Mouse (Mus musculus): ENCODE measurements at regions not wholly inside any gene's neighbourhood (a gene's known extent, or its start where the extent isn't known, plus 50 kb on each side); places are given as distances from the start of the nearest gene placed in this dataset.

- DNase-seq (ENCODE audit: extremely low read depth, low read depth): no peak
Measured at GRCm38 (mm10) chr1:148903093-148903492, 1058.0 kb downstream of the Pla2g4a start.

GRCm38 (mm10) chr1:148901319-148902033, 1059.6 kb downstream of the Pla2g4a start:
- no peak for DNase-seq (ENCODE audit: extremely low read depth, low read depth)

- DNase-seq (ENCODE audit: extremely low read depth, low read depth): no peak
Measured at GRCm38 (mm10) chr1:148870788-148871187, 1090.3 kb downstream of the Pla2g4a start.

GRCm38 (mm10) chr1:148863582-148863981, 1097.5 kb downstream of the Pla2g4a start:
- no peak for DNase-seq (ENCODE audit: extremely low read depth, low read depth)

- no peak for DNase-seq (ENCODE audit: extremely low read depth, low read depth)
Measured at GRCm38 (mm10) chr1:148852990-148853389, 1108.1 kb downstream of the Pla2g4a start.

- no peak for DNase-seq (ENCODE audit: extremely low read depth, low read depth)
Measured at GRCm38 (mm10) chr1:148846595-148846994, 1114.5 kb downstream of the Pla2g4a start.

GRCm38 (mm10) chr1:148823146-148823545, 1137.9 kb downstream of the Pla2g4a start:
- DNase-seq (ENCODE audit: extremely low read depth, low read depth): no peak

GRCm38 (mm10) chr1:148808707-148809106, 1152.4 kb downstream of the Pla2g4a start:
- no peak for DNase-seq (ENCODE audit: extremely low read depth, low read depth)

- DNase-seq (ENCODE audit: extremely low read depth, low read depth): no peak
Measured at GRCm38 (mm10) chr1:148797110-148797509, 1164.0 kb downstream of the Pla2g4a start.

GRCm38 (mm10) chr1:148750806-148751205, 1210.3 kb downstream of the Pla2g4a start:
- no peak for DNase-seq (ENCODE audit: extremely low read depth, low read depth)

- no peak for DNase-seq (ENCODE audit: extremely low read depth, low read depth)
Measured at GRCm38 (mm10) chr1:148722106-148722505, 1239.0 kb downstream of the Pla2g4a start.

GRCm38 (mm10) chr1:148721409-148721808, 1239.7 kb downstream of the Pla2g4a start:
- no peak for DNase-seq (ENCODE audit: extremely low read depth, low read depth)

GRCm38 (mm10) chr1:148720980-148721379, 1240.1 kb downstream of the Pla2g4a start:
- no peak for DNase-seq (ENCODE audit: extremely low read depth, low read depth)

- no peak for DNase-seq (ENCODE audit: extremely low read depth, low read depth)
Measured at GRCm38 (mm10) chr1:148708084-148708483, 1253.0 kb downstream of the Pla2g4a start.

- DNase-seq (ENCODE audit: extremely low read depth, low read depth): no peak
Measured at GRCm38 (mm10) chr1:148707657-148708056, 1253.4 kb downstream of the Pla2g4a start.

- no peak for DNase-seq (ENCODE audit: extremely low read depth, low read depth)
Measured at GRCm38 (mm10) chr1:148706271-148706807, 1254.8 kb downstream of the Pla2g4a start.

GRCm38 (mm10) chr1:148700599-148700954, 1260.5 kb downstream of the Pla2g4a start:
- DNase-seq (ENCODE audit: extremely low read depth, low read depth): no peak

GRCm38 (mm10) chr1:148699854-148700598, 1261.1 kb downstream of the Pla2g4a start:
- no peak for DNase-seq (ENCODE audit: extremely low read depth, low read depth)

- no peak for DNase-seq (ENCODE audit: extremely low read depth, low read depth)
Measured at GRCm38 (mm10) chr1:148690085-148690484, 1271.0 kb downstream of the Pla2g4a start.

GRCm38 (mm10) chr1:148689618-148690017, 1271.5 kb downstream of the Pla2g4a start:
- DNase-seq (ENCODE audit: extremely low read depth, low read depth): no peak

GRCm38 (mm10) chr1:148675516-148675915, 1285.6 kb downstream of the Pla2g4a start:
- DNase-seq (ENCODE audit: extremely low read depth, low read depth): no peak

- no peak for DNase-seq (ENCODE audit: extremely low read depth, low read depth)
Measured at GRCm38 (mm10) chr1:148664409-148664808, 1296.7 kb downstream of the Pla2g4a start.

- no peak for DNase-seq (ENCODE audit: extremely low read depth, low read depth)
Measured at GRCm38 (mm10) chr1:148656990-148657389, 1304.1 kb downstream of the Pla2g4a start.
